In the genomic region with DNA sequence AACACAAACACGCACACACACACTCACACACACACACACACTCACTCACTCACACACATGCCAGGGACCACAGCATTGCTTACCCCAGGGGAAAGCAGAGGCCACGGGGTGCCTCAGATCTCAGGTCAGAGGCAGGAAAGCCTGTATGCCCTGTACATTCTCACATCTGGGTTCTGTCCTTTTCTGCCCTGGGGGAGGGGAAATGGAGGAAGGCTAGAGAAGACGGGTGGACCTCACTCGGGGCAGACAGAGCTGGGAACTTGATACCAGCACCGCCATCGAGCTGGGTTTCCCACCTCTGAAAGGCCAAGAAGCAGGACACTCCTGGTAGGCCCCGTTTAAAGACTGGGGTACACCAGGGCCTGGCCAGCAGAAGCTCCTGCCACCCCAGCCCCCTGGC, we compare ENCODE assay signal across 11 mouse cellular contexts. TPM values are rescaled to one million over a fixed set of nuclear protein-coding genes. Genes with fewer than 3 reads are reported as not detected.
A peak's percentile ranks its signal among the peaks of the same experiment; 100 is the strongest.
DNase-seq lines count a peak whose midpoint lies in the region; ATAC-seq and TF ChIP-seq lines count a peak whose summit lies in the region.
"Had no signal": no experiment of that assay in that cellular context is flagged by ENCODE, and none has a peak within 500 bp of the region (broad histone marks: within the 10 kb centered on the region; RNA-seq: fewer than 3 reads in every experiment).

No protein-coding gene starts in this region.

- H3K4me3 ChIP-seq in heart, embryonic 10.5 days, result no peak overlapping the region
- no peak overlapping the region for H3K4me3 ChIP-seq in layer of hippocampus, adult 2 months
- no peak overlapping the region for H3K4me3 ChIP-seq in embryonic facial prominence, embryonic 13.5 days
- no peak overlapping the region for H3K4me3 ChIP-seq in neural tube, embryonic 13.5 days
- H3K4me3 ChIP-seq in left cerebral cortex, adult 2 months, result no peak overlapping the region
- H3K4me3 ChIP-seq: midbrain, embryonic 12.5 days had no signal

- intact Hi-C loops in left cerebral cortex, adult 2 months (cut with DNase I), result no loop called here

- no peak for ATAC-seq in embryonic facial prominence, embryonic 13.5 days (ENCODE audit: insufficient number of reproducible peaks, insufficient read depth, low FRiP score, low TSS enrichment, low read depth)
- ATAC-seq in neural tube, embryonic 13.5 days (ENCODE audit: low read depth), result no peak

- H3K4me2 ChIP-seq in embryonic facial prominence, embryonic 13.5 days, result no peak overlapping the region
- H3K4me2 ChIP-seq in neural tube, embryonic 13.5 days, result no peak overlapping the region
- H3K4me2 ChIP-seq: midbrain, embryonic 12.5 days had no signal

- H3K9me3 ChIP-seq in heart, embryonic 10.5 days, result no peaks in the 10 kb centered on the region
- H3K9me3 ChIP-seq in embryonic facial prominence, embryonic 13.5 days, result no peaks in the 10 kb centered on the region
- H3K9me3 ChIP-seq in neural tube, embryonic 13.5 days, result no peaks in the 10 kb centered on the region
- H3K9me3 ChIP-seq: midbrain, embryonic 12.5 days had no signal

- DNase-seq in heart, embryonic 10.5 days (ENCODE audit: low spot score), result no peak
- no peak for DNase-seq in heart, adult 9 months (ENCODE audit: low spot score in 2 of 2)
- DNase-seq in layer of hippocampus, adult 2 months (ENCODE audit: low spot score in 2 of 2), result no peak
- DNase-seq in layer of hippocampus, postnatal 14 days (ENCODE audit: low spot score in 2 of 2), result no peak
- DNase-seq in left cerebral cortex, adult 2 months (ENCODE audit: extremely low spot score in 1 of 2, low spot score in 2 of 2), result no peak
- DNase-seq: adrenal gland, adult 2 months; lung, adult 18-20 months; thymus, adult 18-20 months had no signal

- peaks cover 73% of the 10 kb centered on the region for H3K4me1 ChIP-seq in heart, embryonic 10.5 days
- peaks cover 68% of the 10 kb centered on the region for H3K4me1 ChIP-seq in embryonic facial prominence, embryonic 13.5 days
- H3K4me1 ChIP-seq in neural tube, embryonic 13.5 days (replicated peaks), result peaks cover 67% of the 10 kb centered on the region

- no peak for TF ChIP-seq CTCF in layer of hippocampus, adult 2 months (conservative IDR thresholded peaks at IDR 0.05)
- no peak for TF ChIP-seq CTCF in left cerebral cortex, adult 2 months (IDR thresholded peaks at IDR 0.05)

- H3K27me3 ChIP-seq in heart, embryonic 10.5 days (ENCODE audit: insufficient read depth, poor library complexity, severe bottlenecking), result no peaks in the 10 kb centered on the region
- no peaks in the 10 kb centered on the region for H3K27me3 ChIP-seq in embryonic facial prominence, embryonic 13.5 days
- H3K27me3 ChIP-seq in neural tube, embryonic 13.5 days, result no peaks in the 10 kb centered on the region

- H3K9ac ChIP-seq in embryonic facial prominence, embryonic 13.5 days, result 0 out of 2 replicates have a peak overlapping the region, but pooled peaks have one; percentile 16
- H3K9ac ChIP-seq in neural tube, embryonic 13.5 days, result 0 out of 2 replicates have a peak overlapping the region, but pooled peaks have one; percentile 26

- H3K27ac ChIP-seq in heart, embryonic 10.5 days, result peak overlapping the region; percentile 81
- peak overlapping the region; percentile 43; the same call in 1 of the 2 replicates for H3K27ac ChIP-seq in layer of hippocampus, adult 2 months
- no peak overlapping the region for H3K27ac ChIP-seq in embryonic facial prominence, embryonic 13.5 days
- peak overlapping the region; percentile 68; the same call in 1 of the 2 replicates for H3K27ac ChIP-seq in neural tube, embryonic 13.5 days (replicated peaks)
- H3K27ac ChIP-seq in left cerebral cortex, adult 2 months, result no peak overlapping the region

- WGBS in heart, embryonic 10.5 days, result 24% methylated on average over 7 of the region's 7 CpGs
- 8% methylated on average over 7 of the region's 7 CpGs for WGBS in embryonic facial prominence, embryonic 13.5 days
- 58% methylated on average over 7 of the region's 7 CpGs for WGBS in neural tube, embryonic 13.5 days

- H3K36me3 ChIP-seq in heart, embryonic 10.5 days, result peaks cover 8% of the 10 kb centered on the region
- H3K36me3 ChIP-seq in embryonic facial prominence, embryonic 13.5 days, result peaks cover 17% of the 10 kb centered on the region
- peaks cover 9% of the 10 kb centered on the region for H3K36me3 ChIP-seq in neural tube, embryonic 13.5 days

RNA-seq across cellular contexts. Expression of a gene that starts 33.2 kb away (rescaled TPM):
- 6.0 and 6.5 TPM in 2 replicates for polyA plus RNA-seq in heart, embryonic 10.5 days (2016; fragmentation: Nextera tagmentation; extraction: Ambion mirVana)
- 1 to 10 TPM; 7.9 to 8.2 TPM for total RNA-seq in layer of hippocampus, adult 2 months (2021)
- total RNA-seq in layer of hippocampus, postnatal 14 days (2021), result 1 to 10 TPM; 6.7 to 8.3 TPM
- 6.8 and 7.5 TPM in 2 replicates for polyA plus RNA-seq in embryonic facial prominence, embryonic 13.5 days (2015; fragmentation: Nextera tagmentation; extraction: Ambion mirVana)
- polyA plus RNA-seq in neural tube, embryonic 13.5 days (2015; fragmentation: Nextera tagmentation; extraction: Ambion mirVana), result 3.5 and 6.4 TPM in 2 replicates
- 10 to 100 TPM in 1 of 2 experiments, 1 to 10 TPM in 1; 9.9 to 14.7 TPM for total RNA-seq in left cerebral cortex, adult 2 months (2021)

RNA-seq across cellular contexts. Expression of a gene that starts 52.5 kb away (rescaled TPM):
- 56.0 and 66.9 TPM in 2 replicates for polyA plus RNA-seq in heart, embryonic 10.5 days (2016; fragmentation: Nextera tagmentation; extraction: Ambion mirVana)
- 100 to 1,000 TPM; 124 to 129 TPM for total RNA-seq in layer of hippocampus, adult 2 months (2021)
- 10 to 100 TPM; 88.3 to 88.6 TPM for total RNA-seq in layer of hippocampus, postnatal 14 days (2021)
- polyA plus RNA-seq in embryonic facial prominence, embryonic 13.5 days (2015; fragmentation: Nextera tagmentation; extraction: Ambion mirVana), result 97.1 and 99.7 TPM in 2 replicates
- polyA plus RNA-seq in neural tube, embryonic 13.5 days (2015; fragmentation: Nextera tagmentation; extraction: Ambion mirVana), result 106 and 121 TPM in 2 replicates
- total RNA-seq in left cerebral cortex, adult 2 months (2021), result 100 to 1,000 TPM; 114 to 120 TPM

Comparison
In these comparisons a context has a peak if more than half of its experiments do, and no peak if none do; other contexts are left out.
1. H3K27ac ChIP-seq: peak in heart, embryonic 10.5 days (single experiment), layer of hippocampus, adult 2 months (single experiment) and neural tube, embryonic 13.5 days (single experiment); none in embryonic facial prominence, embryonic 13.5 days (single experiment) and left cerebral cortex, adult 2 months (single experiment).